Mouse (Mus musculus) liver, embryonic 14.5 days (tissue): ENCODE data around the gene Apoc2.
"Not testable (repeated sequence)": the region's sequence is repeated elsewhere in the genome, so short reads cannot be mapped to it uniquely, and the experiment has no call there.

Experiments
- CTCF ChIP-seq: IDR thresholded peaks from 2 replicates; pipeline ENCODE4 v1.5.1; 2016; ENCODE audit warnings: antibody characterized with exemption, low read depth, control low read depth
- EP300 ChIP-seq: IDR thresholded peaks from 2 replicates; pipeline ENCODE4 v1.6.1; 2016; ENCODE audit warnings: antibody characterized with exemption, low read depth

DNA sequence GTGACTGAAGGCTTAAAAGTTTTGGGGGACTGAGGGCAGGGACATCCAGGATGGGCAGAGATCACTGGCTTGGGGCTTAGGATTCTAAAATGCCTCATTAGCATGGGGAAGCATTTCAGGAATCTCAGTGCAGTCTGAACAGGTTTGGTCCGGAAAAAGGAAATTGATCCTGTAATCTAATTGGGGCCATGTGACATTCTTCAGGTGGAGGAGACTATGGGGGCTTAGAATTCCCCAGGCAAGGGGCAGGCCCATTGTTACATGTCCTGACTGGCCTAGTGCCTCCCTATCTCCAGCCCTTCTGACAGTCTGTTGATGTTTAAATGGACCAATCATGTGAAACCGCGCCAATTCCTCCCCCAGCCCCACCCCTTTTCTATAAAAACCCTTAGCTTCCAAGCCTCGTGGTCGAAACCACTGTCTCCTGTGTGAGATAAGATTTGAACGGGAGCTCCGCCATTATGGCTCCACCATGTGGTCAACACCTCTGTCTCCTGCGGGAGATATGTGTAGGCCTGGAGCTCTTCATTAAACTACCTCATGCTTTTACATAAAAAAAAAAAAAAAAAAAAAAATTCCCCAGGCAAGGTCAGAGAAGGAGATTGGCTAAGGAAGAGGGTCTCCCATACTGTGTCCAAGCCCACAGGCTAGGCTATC is 9.3 kb upstream of the Apoc2 start:
- not testable (repeated sequence) for TF ChIP-seq CTCF, EP300
